Mouse (Mus musculus): ENCODE data around the gene Batf. TPM values are rescaled to one million over a fixed set of nuclear protein-coding genes. Genes with fewer than 3 reads are reported as not detected.

The Batf gene
- polyA plus RNA-seq (2015; fragmentation: Nextera tagmentation; extraction: Ambion mirVana) = 7.2 and 7.7 TPM in 2 replicates

- Histone ChIP-seq H3K4me3 (replicated peaks) (peak within 1 kb of the TSS; percentile 35), H3K4me2 (replicated peaks) (peak within 1 kb of the TSS; percentile 55), H3K27me3 (no peaks in the 10 kb centered on the region), H3K9me3 (replicated peaks) (no peaks in the 10 kb centered on the region), H3K4me1 (peaks cover 9% of the 10 kb centered on the region; the same call in 1 of the 2 replicates), H3K36me3 (no peaks in the 10 kb centered on the region), H3K27ac (replicated peaks) (no peak within 1 kb of the TSS), H3K9ac (0 out of 2 replicates have a peak within 1 kb of the TSS, but pooled peaks have one; percentile 6)
- WGBS = 13% methylated on average over 22 of the region's 22 CpGs
- ATAC-seq (ENCODE audit: insufficient number of reproducible peaks, low FRiP score, low TSS enrichment, low read depth) = peak; percentile 26; the same call in 1 of the 2 replicates
These were observed at the start of gene Batf for GRCm38 (mm10) chr12:85686466-85687216. Batf (plus strand) TSS chr12:85686669.

GRCm38 (mm10) chr12:85637932-85638331, 48.5 kb upstream of the Batf start:
- WGBS = 51% methylated on average over 9 of the region's 9 CpGs
- peaks cover 24% of the 10 kb centered on the region for H3K36me3 ChIP-seq
- no peak overlapping the region for H3K27ac ChIP-seq (replicated peaks)

GRCm38 (mm10) chr12:85638541-85639325, 47.7 kb upstream of the Batf start:
- Histone ChIP-seq H3K9ac (no peak overlapping the region), H3K27me3 (no peaks in the 10 kb centered on the region), H3K27ac (replicated peaks) (no peak overlapping the region; the same call in 1 of the 2 replicates), H3K9me3 (replicated peaks) (no peaks in the 10 kb centered on the region), H3K4me1 (peaks cover 7% of the 10 kb centered on the region; the same call in 1 of the 2 replicates), H3K4me3 (replicated peaks) (no peak overlapping the region), H3K36me3 (peaks cover 16% of the 10 kb centered on the region), H3K4me2 (replicated peaks) (no peak overlapping the region)
- 76% methylated on average over 20 of the region's 20 CpGs for WGBS
- ATAC-seq (ENCODE audit: insufficient number of reproducible peaks, low FRiP score, low TSS enrichment, low read depth) = peak; percentile 9; the same call in 1 of the 2 replicates

More at GRCm38 (mm10) chr12:85637932-85638331, 48.5 kb upstream of the Batf start:
- ATAC-seq (ENCODE audit: insufficient number of reproducible peaks, low FRiP score, low TSS enrichment, low read depth) = no peak
- H3K9ac ChIP-seq = no peak overlapping the region
- H3K4me1 ChIP-seq = peaks cover 7% of the 10 kb centered on the region; the same call in 1 of the 2 replicates
- H3K4me2 ChIP-seq (replicated peaks) = no peak overlapping the region
- H3K4me3 ChIP-seq (replicated peaks) = no peak overlapping the region
- no peaks in the 10 kb centered on the region for H3K9me3 ChIP-seq (replicated peaks)
- H3K27me3 ChIP-seq = no peaks in the 10 kb centered on the region

- Histone ChIP-seq H3K36me3 (peaks cover 9% of the 10 kb centered on the region; the same call in 1 of the 2 replicates), H3K4me3 (replicated peaks) (no peak overlapping the region), H3K9ac (no peak overlapping the region), H3K4me2 (replicated peaks) (no peak overlapping the region), H3K4me1 (peaks cover 7% of the 10 kb centered on the region; the same call in 1 of the 2 replicates), H3K27me3 (no peaks in the 10 kb centered on the region), H3K27ac (replicated peaks) (no peak overlapping the region; the same call in 1 of the 2 replicates), H3K9me3 (replicated peaks) (no peaks in the 10 kb centered on the region)
- peak; percentile 70 for ATAC-seq (ENCODE audit: insufficient number of reproducible peaks, low FRiP score, low TSS enrichment, low read depth)
- 73% methylated on average over 12 of the region's 12 CpGs for whole genome bisulfite sequencing
These were observed 47.0 kb upstream of the Batf start for GRCm38 (mm10) chr12:85639326-85640008.

- Histone ChIP-seq H3K9ac (no peak overlapping the region), H3K4me3 (replicated peaks) (no peak overlapping the region), H3K27ac (replicated peaks) (no peak overlapping the region), H3K4me2 (replicated peaks) (no peak overlapping the region), H3K27me3 (no peaks in the 10 kb centered on the region), H3K9me3 (replicated peaks) (no peaks in the 10 kb centered on the region), H3K4me1 (peaks cover 7% of the 10 kb centered on the region; the same call in 1 of the 2 replicates), H3K36me3 (peaks cover 8% of the 10 kb centered on the region; the same call in 1 of the 2 replicates)
- 68% methylated on average over 10 of the region's 10 CpGs for WGBS
- ATAC-seq (ENCODE audit: insufficient number of reproducible peaks, low FRiP score, low TSS enrichment, low read depth) = no peak
These were observed 45.5 kb upstream of the Batf start for GRCm38 (mm10) chr12:85640852-85641563.

GRCm38 (mm10) chr12:85641564-85641931, 44.9 kb upstream of the Batf start:
- no peak overlapping the region for H3K9ac ChIP-seq
- no peak for ATAC-seq (ENCODE audit: insufficient number of reproducible peaks, low FRiP score, low TSS enrichment, low read depth)
- no peak overlapping the region for H3K4me3 ChIP-seq (replicated peaks)
- WGBS = 68% methylated on average over 4 of the region's 4 CpGs
- H3K27ac ChIP-seq (replicated peaks) = no peak overlapping the region
- H3K9me3 ChIP-seq (replicated peaks) = no peaks in the 10 kb centered on the region
- no peak overlapping the region for H3K4me2 ChIP-seq (replicated peaks)
- peaks cover 5% of the 10 kb centered on the region; the same call in 1 of the 2 replicates for H3K36me3 ChIP-seq
- H3K27me3 ChIP-seq = no peaks in the 10 kb centered on the region
- peaks cover 7% of the 10 kb centered on the region; the same call in 1 of the 2 replicates for H3K4me1 ChIP-seq

- Histone ChIP-seq H3K9me3 (replicated peaks) (no peaks in the 10 kb centered on the region), H3K4me1 (peaks cover 6% of the 10 kb centered on the region; the same call in 1 of the 2 replicates), H3K36me3 (peaks cover 5% of the 10 kb centered on the region; the same call in 1 of the 2 replicates), H3K4me2 (replicated peaks) (no peak overlapping the region), H3K27ac (replicated peaks) (no peak overlapping the region; the same call in 1 of the 2 replicates), H3K27me3 (no peaks in the 10 kb centered on the region), H3K4me3 (replicated peaks) (no peak overlapping the region), H3K9ac (no peak overlapping the region)
- ATAC-seq (ENCODE audit: insufficient number of reproducible peaks, low FRiP score, low TSS enrichment, low read depth) = no peak
- 73% methylated on average over 5 of the region's 5 CpGs for WGBS
These were observed 42.7 kb upstream of the Batf start for GRCm38 (mm10) chr12:85643735-85644134.

GRCm38 (mm10) chr12:85645664-85646063, 40.8 kb upstream of the Batf start:
- Histone ChIP-seq H3K9ac (no peak overlapping the region), H3K27me3 (no peaks in the 10 kb centered on the region), H3K4me3 (replicated peaks) (no peak overlapping the region), H3K4me1 (no peaks in the 10 kb centered on the region), H3K9me3 (replicated peaks) (no peaks in the 10 kb centered on the region), H3K4me2 (replicated peaks) (no peak overlapping the region), H3K27ac (replicated peaks) (no peak overlapping the region), H3K36me3 (no peaks in the 10 kb centered on the region)
- WGBS = 91% methylated on average over 4 of the region's 4 CpGs
- no peak for ATAC-seq (ENCODE audit: insufficient number of reproducible peaks, low FRiP score, low TSS enrichment, low read depth)

- WGBS = 28% methylated on average over 10 of the region's 10 CpGs
- Histone ChIP-seq H3K4me3 (replicated peaks) (no peak overlapping the region), H3K9me3 (replicated peaks) (no peaks in the 10 kb centered on the region), H3K4me2 (replicated peaks) (no peak overlapping the region), H3K36me3 (no peaks in the 10 kb centered on the region), H3K27ac (replicated peaks) (no peak overlapping the region), H3K27me3 (no peaks in the 10 kb centered on the region), H3K4me1 (no peaks in the 10 kb centered on the region), H3K9ac (no peak overlapping the region)
- ATAC-seq (ENCODE audit: insufficient number of reproducible peaks, low FRiP score, low TSS enrichment, low read depth) = no peak
These were observed 39.1 kb upstream of the Batf start for GRCm38 (mm10) chr12:85647346-85647745.

- ATAC-seq (ENCODE audit: insufficient number of reproducible peaks, low FRiP score, low TSS enrichment, low read depth) = no peak
- no peak overlapping the region for H3K4me3 ChIP-seq (replicated peaks)
- no peak overlapping the region for H3K27ac ChIP-seq (replicated peaks)
- 94% methylated on average over 1 of the region's 1 CpGs for WGBS
- no peaks in the 10 kb centered on the region for H3K9me3 ChIP-seq (replicated peaks)
- H3K27me3 ChIP-seq = no peaks in the 10 kb centered on the region
- no peaks in the 10 kb centered on the region for H3K4me1 ChIP-seq
- no peaks in the 10 kb centered on the region for H3K36me3 ChIP-seq
- no peak overlapping the region for H3K9ac ChIP-seq
- no peak overlapping the region for H3K4me2 ChIP-seq (replicated peaks)
These were observed 38.5 kb upstream of the Batf start for GRCm38 (mm10) chr12:85647955-85648354.
